Mouse (Mus musculus): ENCODE data around the gene Nts.
"Not testable (repeated sequence)": the region's sequence is repeated elsewhere in the genome, so short reads cannot be mapped to it uniquely, and the experiment has no call there.

The Nts gene

DNA sequence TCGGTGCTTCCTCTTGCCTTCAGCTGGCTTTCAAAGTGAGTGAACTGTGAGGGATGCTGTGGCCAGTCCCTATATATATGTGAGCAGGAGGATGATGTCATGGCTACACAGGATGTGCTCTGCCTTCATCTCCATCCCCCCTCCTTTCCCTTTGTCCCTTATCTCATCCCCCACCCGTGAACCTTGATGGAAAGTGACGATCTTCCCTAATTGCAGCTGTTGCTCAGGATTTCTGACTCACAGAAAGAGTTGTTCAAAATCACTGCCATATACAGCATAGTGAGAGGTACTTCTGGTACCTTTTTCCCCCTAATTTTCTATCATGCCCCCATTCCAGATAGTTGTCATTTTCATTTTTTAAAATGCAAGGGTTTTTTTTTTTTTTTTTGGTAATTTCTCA is at the start of gene Nts:
Nts (minus strand) TSS at position 101 of the 400 bp plus-strand sequence.
- DNase-seq (ENCODE audit: low spot score in 2 of 2), result no peak

DNA sequence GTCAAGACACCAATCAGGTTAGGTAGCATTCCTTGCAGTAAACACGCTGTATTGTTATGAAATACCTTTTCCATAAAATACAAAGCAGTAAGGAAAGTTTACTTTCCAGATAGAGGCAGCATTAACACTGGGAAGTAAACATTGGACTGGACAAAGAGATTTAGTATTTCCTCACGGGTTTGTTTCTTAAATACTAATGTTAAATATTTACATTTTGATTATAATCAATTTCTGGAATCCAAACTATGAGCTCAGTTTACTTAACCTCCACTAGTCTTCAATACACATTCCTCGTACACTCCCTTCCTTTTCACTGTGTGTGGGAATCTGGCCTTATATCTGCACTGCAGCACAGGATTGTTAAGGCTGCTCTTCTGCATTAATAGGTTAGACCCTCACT is 37.6 kb upstream of the Nts start:
- DNase-seq (ENCODE audit: low spot score in 2 of 2), result no peak

DNA sequence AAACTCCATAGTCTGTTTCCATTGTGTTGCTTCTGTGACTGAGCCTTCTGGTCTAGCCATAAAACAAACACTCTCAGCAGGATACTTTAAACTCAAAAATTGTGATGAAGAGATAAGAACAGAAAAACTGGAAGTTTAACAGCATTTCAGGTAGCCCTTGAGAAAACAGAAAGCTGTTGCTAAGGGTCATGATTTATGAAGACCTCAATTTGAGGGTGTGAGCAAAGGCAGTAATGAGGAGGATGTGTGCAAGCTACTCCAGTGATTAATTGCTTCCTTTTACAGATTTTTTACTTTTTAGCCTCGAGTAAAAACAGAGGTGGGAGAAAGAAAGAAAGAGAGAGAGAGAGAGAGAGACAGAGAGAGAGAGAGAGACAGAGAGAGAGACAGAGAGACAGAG is 23.9 kb upstream of the Nts start:
- DNase-seq (ENCODE audit: low spot score in 2 of 2), result no peak

DNA sequence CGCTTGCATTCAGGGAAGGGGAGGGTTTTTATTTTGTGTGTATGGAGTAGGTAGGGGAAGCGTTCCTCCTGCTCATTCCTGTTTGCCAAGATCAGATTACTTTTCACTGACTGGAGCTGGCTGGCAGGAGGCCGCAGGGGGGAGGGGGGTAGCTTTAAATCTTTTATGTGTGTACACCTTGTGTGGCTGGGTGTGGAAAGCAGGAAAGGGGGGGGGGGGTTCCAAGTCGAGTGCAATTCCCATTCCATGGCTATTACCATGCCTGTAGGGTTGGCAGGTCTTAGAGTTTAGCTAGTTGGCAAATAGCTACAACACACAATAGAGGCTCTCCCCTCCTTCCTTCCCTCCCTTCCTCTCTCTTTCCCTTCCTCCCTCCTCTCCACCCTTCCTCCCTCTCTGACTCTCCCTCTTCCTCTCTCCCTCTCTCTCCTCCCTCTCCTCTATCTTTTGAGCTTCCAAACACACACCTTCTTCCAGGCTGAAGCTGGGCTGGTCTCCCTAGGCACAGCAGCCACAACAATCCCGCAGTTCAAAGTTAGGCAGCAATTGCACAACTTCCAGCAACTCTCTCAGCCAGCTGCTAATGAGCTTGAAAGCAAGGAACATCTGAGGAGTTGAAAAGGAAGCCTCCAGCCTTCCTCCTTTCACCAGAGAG is 21.6 kb upstream of the Nts start, which contains the start of gene Rassf9:
Rassf9 (plus strand) TSS at position 416 of the 655 bp plus-strand sequence.
- DNase-seq (ENCODE audit: low spot score in 2 of 2), result no peak

DNA sequence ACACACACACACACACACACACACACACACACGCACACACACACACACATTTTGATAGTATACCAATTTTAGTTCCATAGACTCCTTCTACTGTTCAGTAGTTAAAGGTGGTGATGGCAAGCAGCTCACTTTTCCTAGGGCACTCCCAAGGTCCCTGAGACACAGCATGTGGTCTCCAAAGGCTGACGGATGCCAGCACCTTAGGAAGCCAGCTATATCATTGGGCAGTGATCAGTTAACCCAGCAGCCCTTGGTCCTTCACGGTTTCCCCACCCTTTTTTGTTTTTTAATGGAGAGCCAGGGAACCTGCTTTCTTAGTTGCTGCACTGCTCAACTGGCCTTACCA is 21.1 kb upstream of the Nts start:
- DNase-seq (ENCODE audit: low spot score in 2 of 2), result no peak

DNA sequence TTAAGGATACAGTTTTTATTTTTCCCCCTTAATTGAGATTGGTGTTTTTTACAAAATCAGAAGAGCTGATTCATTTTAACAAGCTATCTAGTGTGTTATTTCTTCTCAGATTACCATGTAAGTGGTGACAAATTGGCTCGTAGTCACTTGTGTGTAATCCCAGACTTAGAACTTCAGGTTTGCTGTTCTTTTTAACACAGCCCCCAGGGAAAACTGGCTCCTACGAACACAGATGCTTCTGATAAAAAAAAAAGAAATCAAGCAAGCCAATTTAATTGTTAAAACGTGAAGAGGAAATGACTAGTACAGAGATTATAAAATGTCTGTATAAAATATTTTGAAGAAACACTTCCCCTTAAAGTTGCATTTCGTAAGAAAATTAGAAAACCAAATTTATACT is 17.1 kb upstream of the Nts start:
- no peak for DNase-seq (ENCODE audit: low spot score in 2 of 2)

DNA sequence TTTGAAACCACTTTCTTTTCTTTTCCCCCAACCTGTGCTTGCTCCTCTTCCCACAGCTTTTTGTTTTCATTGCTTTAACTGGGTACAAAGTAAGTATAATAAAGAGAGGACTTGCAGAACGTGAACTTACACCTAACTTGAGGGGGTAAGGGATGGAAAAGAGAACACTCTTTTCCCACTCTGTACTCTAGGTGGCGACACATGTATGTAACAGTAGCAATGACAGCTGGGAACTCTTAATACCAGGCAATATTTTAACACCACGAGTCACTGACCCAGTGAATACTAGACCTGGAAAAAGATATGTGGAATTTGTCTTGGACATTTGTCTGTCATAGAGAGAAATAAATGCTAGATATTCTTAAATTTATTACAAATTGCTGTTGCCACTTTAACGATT is 8.5 kb upstream of the Nts start:
- DNase-seq (ENCODE audit: low spot score in 2 of 2), result peak; percentile 6 to 22

DNA sequence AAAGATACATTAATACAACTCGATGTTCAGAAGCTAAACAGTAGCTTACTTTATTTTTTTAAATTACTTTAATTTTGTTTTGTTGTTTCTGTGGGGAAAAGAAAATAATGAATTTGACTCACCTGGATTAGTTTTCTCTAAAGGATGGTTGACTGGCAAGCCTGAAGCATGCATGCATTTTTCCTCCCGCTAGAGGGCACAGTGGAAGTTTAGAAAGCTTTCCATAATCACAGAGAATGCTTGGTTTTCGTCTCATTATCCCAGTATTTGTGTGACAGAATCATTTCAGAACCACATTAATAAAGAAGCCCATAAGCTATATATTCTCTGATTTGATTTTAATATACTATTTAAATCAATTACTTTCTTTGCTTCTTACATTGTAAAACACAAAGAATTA is 1.5 kb upstream of the Nts start:
- DNase-seq (ENCODE audit: low spot score in 2 of 2), result peak; percentile 36 to 64

DNA sequence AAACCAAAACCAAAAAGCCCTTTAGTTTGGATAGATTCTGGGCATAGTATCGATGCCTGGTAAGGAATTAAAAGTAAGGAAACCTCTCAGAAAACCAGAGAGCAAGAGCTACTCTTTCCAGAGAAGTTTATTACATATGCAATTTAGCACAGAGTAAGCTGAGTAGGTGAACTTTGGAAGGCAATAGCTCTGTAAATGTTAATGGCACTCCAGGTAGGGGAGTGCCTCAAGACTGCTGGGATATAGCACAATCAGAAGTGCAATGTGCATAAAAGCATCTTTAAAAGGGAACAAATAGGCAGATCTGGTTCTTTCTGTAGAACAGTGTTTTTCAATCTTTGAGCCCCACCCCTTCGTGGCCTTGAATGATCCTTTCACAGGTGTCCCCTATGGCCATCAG is 20.9 kb downstream of the Nts start:
- DNase-seq (ENCODE audit: low spot score in 2 of 2), result no peak

DNA sequence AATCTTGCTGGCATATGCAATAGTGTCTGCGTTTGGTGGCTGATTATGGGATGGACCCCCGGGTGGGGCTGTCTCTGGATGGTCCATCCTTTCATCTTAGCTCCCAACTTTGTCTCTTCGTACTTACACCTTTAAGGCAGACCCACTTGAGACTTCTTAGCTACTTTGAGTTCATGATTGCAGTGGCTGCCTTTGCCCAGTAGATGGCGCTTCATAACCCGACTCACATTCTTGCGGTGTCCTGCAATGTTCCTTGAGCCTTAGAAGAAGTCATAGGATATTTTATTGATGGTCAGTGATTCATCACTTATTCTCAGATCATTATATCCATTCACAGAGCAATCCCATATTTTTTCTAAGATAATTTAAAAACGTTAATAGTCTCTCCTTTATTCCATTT is 38.5 kb downstream of the Nts start:
- DNase-seq (ENCODE audit: low spot score in 2 of 2), result peak; percentile 10 to 37

DNA sequence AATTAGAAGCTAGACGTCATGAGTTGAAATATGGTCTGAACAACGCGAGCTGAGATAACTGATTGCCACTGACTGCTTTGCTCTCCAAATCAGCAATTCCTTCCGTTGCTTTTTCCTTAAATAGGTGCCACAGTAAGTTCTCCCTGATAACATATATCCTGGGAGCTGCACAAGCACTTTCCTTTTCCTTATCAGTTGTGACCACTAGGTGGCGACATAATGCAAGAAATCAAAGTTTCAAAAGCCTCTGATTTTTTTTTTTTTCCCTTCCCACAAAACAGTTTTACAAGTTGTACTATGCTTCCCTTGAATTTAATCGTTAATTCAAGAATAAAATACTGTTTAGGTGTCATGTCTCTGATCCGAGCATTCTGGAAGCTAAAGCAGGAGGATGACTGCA is 40.8 kb downstream of the Nts start:
- peak; percentile 35 to 69 for DNase-seq (ENCODE audit: low spot score in 2 of 2)

DNA sequence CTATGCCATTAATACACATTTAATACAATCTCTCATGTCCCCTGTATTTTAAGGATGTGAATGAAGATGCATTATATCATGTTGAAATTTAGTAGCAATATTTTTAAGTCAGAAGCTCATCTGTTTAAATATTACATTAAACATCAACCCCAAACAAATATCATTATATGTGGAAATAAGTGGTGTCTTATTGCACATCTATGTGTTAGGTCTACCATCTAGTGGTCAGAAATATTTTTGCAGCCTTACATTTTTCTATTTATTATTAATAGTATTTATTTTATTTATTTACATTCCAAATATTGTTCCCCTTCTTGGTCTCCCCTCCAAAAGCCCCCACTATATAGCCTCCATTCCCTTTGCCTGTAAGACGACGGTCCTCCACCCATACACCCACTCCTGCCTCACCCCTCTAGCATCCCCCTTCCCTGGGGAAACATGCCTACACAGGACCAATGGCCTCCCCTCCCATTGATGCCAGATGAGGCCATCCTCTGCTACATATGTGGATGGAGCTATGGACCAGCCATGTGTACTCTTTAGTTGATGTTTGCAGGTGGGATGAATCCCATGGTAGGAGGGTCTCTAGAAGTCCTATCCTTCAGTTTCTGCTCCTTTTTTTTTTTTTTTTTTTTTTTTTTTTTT is 45.3 kb downstream of the Nts start:
- no peak for DNase-seq (ENCODE audit: low spot score in 2 of 2)

DNA sequence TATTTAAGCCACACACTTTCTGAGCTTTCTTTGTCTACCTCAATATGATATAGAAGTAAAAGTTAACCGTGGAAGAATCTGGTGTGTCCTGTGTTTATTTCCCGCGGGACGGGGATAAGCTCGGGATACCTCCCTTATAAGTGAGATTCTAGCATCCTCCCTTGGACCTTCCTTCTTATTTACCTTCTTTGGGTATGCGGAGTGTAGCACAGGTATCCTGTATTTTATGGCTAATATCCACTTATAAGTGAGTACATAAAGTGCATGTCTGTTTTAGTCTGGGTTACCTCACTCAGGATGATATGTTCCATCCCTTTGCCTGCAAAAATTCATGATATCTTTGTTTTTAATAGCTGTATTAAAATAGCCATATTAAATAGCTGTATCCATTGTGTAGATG is 54.8 kb downstream of the Nts start:
- DNase-seq (ENCODE audit: low spot score in 2 of 2), result not testable (repeated sequence)

DNA sequence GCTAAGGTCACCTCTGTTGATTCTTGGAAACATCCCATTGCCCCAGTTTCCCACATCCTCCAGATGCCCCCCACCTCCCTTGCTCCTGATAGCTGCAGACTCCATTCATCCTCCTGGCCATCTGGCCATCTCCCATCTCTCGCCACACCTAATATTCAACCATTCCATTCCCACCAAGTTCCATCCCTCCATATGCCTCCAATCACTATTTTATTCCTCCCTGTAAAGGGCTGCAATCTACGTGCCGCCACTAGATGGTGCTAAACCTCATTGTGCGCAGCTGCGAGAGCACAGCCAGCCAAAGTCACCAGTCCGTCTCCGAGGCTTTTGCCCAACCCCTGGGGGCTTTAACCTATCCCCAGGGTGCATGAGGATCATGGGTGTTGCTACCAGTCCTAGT is 55.2 kb downstream of the Nts start:
- peak; percentile 28 to 31 for DNase-seq (ENCODE audit: low spot score in 2 of 2)
